Mouse (Mus musculus): ENCODE data around the gene Epn2.

- TF ChIP-seq POLR2A (IDR thresholded peaks at IDR 0.05; ENCODE audit: extremely low read depth, insufficient read depth, low read length) (no peak), CTCF (IDR thresholded peaks at IDR 0.05; ENCODE audit: extremely low read depth, insufficient read depth, low read length) (no peak)
Observed at GRCm38 (mm10) chr11:61541106-61541505, 38.4 kb downstream of the Epn2 start.
